In the genomic region with DNA sequence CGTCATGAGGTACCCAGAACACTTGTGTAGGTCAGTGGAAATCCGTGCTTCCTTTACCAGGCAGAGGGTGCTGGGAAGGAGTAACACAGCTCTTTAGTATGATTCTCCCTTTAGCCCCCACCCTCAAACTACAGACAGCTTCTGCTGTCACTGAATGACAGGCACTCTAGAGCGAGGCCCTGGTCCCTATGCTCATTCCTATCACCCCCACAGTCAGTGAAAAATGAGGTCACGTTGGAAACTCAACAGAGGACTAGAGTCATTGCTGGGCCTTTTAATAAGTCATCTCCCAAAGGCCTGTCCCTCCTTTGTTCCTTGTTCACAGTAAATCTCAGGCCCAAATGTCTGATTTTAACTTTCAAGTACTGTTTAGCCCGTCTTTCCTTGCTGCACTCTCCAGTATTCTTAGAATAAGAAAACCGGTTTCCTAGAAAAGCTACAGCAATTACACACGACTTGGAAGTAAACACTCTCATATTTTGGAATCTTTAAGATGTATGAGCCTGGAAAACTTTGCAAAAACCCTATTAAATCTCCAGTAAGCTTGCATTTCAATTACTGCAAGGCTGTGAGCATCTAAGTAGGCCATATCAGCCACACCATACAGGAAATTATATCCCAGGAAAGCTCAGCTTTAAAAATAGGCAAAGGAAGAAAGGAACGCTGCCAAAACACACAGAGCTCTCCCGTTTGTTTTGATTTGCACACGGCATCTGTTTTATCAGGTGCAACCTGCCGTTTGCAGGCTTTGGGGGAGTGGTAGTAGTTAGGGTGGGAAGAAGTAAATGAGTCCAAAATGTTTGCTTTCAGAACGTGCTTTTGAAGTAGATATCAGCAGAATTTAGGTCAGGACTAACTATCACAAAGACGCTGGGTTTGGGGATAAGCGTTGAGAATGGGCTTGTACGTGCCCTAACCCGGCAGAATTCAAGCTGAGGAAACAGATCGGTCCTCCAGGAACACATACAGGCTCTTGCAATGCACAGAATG, we compare ENCODE assay signal across 8 mouse cellular contexts. TPM values are rescaled to one million over a fixed set of nuclear protein-coding genes. Genes with fewer than 3 reads are reported as not detected.
DNase-seq lines count a peak whose midpoint lies in the region; ATAC-seq lines count a peak whose summit lies in the region.
"Had no signal": no experiment of that assay in that cellular context is flagged by ENCODE, and none has a peak within 500 bp of the region (broad histone marks: within the 10 kb centered on the region; RNA-seq: fewer than 3 reads in every experiment).

No protein-coding gene starts in this region.

- H3K36me3 ChIP-seq in forebrain, embryonic 12.5 days (replicated peaks) = no peaks in the 10 kb centered on the region
- no peaks in the 10 kb centered on the region for H3K36me3 ChIP-seq in intestine, embryonic 15.5 days
- H3K36me3 ChIP-seq in midbrain, embryonic 16.5 days (ENCODE audit: control insufficient read depth, insufficient read depth, low read length) = no peaks in the 10 kb centered on the region

- H3K4me3 ChIP-seq in forebrain, embryonic 12.5 days (replicated peaks) = no peak overlapping the region
- no peak overlapping the region for H3K4me3 ChIP-seq in intestine, embryonic 15.5 days (replicated peaks)
- no peak overlapping the region for H3K4me3 ChIP-seq in midbrain, embryonic 16.5 days (ENCODE audit: low read depth, low read length)

- H3K9me3 ChIP-seq in forebrain, embryonic 12.5 days = no peaks in the 10 kb centered on the region
- H3K9me3 ChIP-seq in intestine, embryonic 15.5 days = no peaks in the 10 kb centered on the region
- no peaks in the 10 kb centered on the region for H3K9me3 ChIP-seq in midbrain, embryonic 16.5 days (replicated peaks; ENCODE audit: control insufficient read depth, low read length, poor library complexity, severe bottlenecking)

- intact Hi-C loops in left cerebral cortex, postnatal 36 days (cut with DNase I) = no loop called here

- H3K27ac ChIP-seq in forebrain, embryonic 12.5 days = peak overlapping the region; percentile 57
- peak overlapping the region; percentile 42 for H3K27ac ChIP-seq in intestine, embryonic 15.5 days
- peak overlapping the region; percentile 52 for H3K27ac ChIP-seq in midbrain, embryonic 16.5 days (ENCODE audit: low read length)
- H3K27ac ChIP-seq: macrophage had no signal

- H3K4me1 ChIP-seq in forebrain, embryonic 12.5 days = peaks cover 32% of the 10 kb centered on the region
- peaks cover 20% of the 10 kb centered on the region; the same call in 1 of the 2 replicates for H3K4me1 ChIP-seq in intestine, embryonic 15.5 days (replicated peaks)
- peaks cover 11% of the 10 kb centered on the region for H3K4me1 ChIP-seq in midbrain, embryonic 16.5 days (ENCODE audit: control insufficient read depth, insufficient read depth, low read length)

- DNase-seq in right cerebral cortex, postnatal 25 days = peak; percentile 54
- DNase-seq in right cerebral cortex, adult 2 months (ENCODE audit: low spot score in 2 of 2) = no peak
- no peak for DNase-seq in urinary bladder, adult 2 months (ENCODE audit: low spot score)
- DNase-seq in left cerebral cortex, postnatal 36 days (ENCODE audit: low spot score in 2 of 2) = no peak

- no peak overlapping the region for H3K4me2 ChIP-seq in forebrain, embryonic 12.5 days
- H3K4me2 ChIP-seq in intestine, embryonic 15.5 days (replicated peaks) = no peak overlapping the region
- no peak overlapping the region for H3K4me2 ChIP-seq in midbrain, embryonic 16.5 days (ENCODE audit: low read length)

- no peaks in the 10 kb centered on the region for H3K27me3 ChIP-seq in forebrain, embryonic 12.5 days
- H3K27me3 ChIP-seq in intestine, embryonic 15.5 days (replicated peaks) = no peaks in the 10 kb centered on the region
- no peaks in the 10 kb centered on the region for H3K27me3 ChIP-seq in midbrain, embryonic 16.5 days (ENCODE audit: control insufficient read depth, insufficient read depth, low read depth, low read length)

- H3K9ac ChIP-seq in forebrain, embryonic 12.5 days = no peak overlapping the region
- no peak overlapping the region for H3K9ac ChIP-seq in intestine, embryonic 15.5 days
- H3K9ac ChIP-seq in midbrain, embryonic 16.5 days (ENCODE audit: low read depth, low read length) = no peak overlapping the region

- 70% methylated on average over 17 of the region's 17 CpGs for WGBS in forebrain, embryonic 12.5 days
- 38% methylated on average over 17 of the region's 17 CpGs for WGBS in intestine, embryonic 15.5 days
- WGBS in midbrain, embryonic 16.5 days = 62% methylated on average over 17 of the region's 17 CpGs

- ATAC-seq in forebrain, embryonic 12.5 days (ENCODE audit: low FRiP score) = no peak
- no peak for ATAC-seq in intestine, embryonic 15.5 days
- no peak for ATAC-seq in midbrain, embryonic 16.5 days

RNA-seq across cellular contexts. Expression of a gene that starts 39.8 kb away (rescaled TPM):
- 50.3 and 58.6 TPM in 2 replicates for polyA plus RNA-seq in forebrain, embryonic 12.5 days (2016; fragmentation: Nextera tagmentation; extraction: Ambion mirVana)
- polyA plus RNA-seq in intestine, embryonic 15.5 days (2015; fragmentation: Nextera tagmentation; extraction: Ambion mirVana) = 33.5 and 36.2 TPM in 2 replicates
- 41.7 and 42.3 TPM in 2 replicates for polyA plus RNA-seq in midbrain, embryonic 16.5 days (2015; fragmentation: Nextera tagmentation; extraction: Ambion mirVana)
- 28.3 and 31.8 TPM in 2 replicates for polyA plus RNA-seq in urinary bladder, adult 2 months (2012; rRNA removed)
- 10 to 100 TPM; 71.2 to 96.3 TPM for total RNA-seq in left cerebral cortex, postnatal 36 days (2021)

RNA-seq across cellular contexts. Expression of a gene that starts 40.6 kb away (rescaled TPM):
- polyA plus RNA-seq in forebrain, embryonic 12.5 days (2016; fragmentation: Nextera tagmentation; extraction: Ambion mirVana) = 43.8 and 46.9 TPM in 2 replicates
- 38.6 and 41.5 TPM in 2 replicates for polyA plus RNA-seq in intestine, embryonic 15.5 days (2015; fragmentation: Nextera tagmentation; extraction: Ambion mirVana)
- 28.2 and 28.6 TPM in 2 replicates for polyA plus RNA-seq in midbrain, embryonic 16.5 days (2015; fragmentation: Nextera tagmentation; extraction: Ambion mirVana)
- polyA plus RNA-seq in urinary bladder, adult 2 months (2012; rRNA removed) = 50.7 and 62.2 TPM in 2 replicates
- total RNA-seq in left cerebral cortex, postnatal 36 days (2021) = 10 to 100 TPM; 18.4 to 19.7 TPM
